Comparison of ENCODE assay signal across 23 mouse cellular contexts in the genomic region with DNA sequence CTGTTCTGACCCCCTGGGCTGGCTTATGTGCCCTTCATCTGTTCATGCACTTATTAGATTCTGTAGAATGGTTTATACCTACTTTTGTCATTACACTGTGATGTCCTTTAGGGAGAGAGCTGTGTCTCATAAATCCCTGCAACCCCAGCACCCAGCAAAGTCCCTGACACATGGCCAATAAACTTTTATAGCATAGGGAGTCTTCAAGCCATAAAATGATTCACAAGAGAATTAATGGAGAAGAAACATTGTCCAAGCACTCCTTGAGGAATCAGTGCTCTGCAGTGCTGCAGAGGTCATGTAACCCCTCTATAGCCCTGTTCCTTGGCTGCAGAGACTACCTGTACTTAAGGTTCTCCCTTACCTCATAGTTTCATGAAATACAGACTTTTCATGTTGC.
"Had no signal": no experiment of that assay in that cellular context is flagged by ENCODE, and none has a peak within 500 bp of the region (broad histone marks: within the 10 kb centered on the region; RNA-seq: fewer than 3 reads in every experiment).

No protein-coding gene starts in this region.

- ATAC-seq: intestine, postnatal 0 days; liver, embryonic 12.5 days had no signal

- H3K27me3 ChIP-seq: limb, embryonic 13.5 days; liver, embryonic 12.5 days; liver, embryonic 15.5 days; lung, embryonic 15.5 days; megakaryocyte, embryonic 14.5 days; neural tube, embryonic 13.5 days had no signal

- H3K9me3 ChIP-seq: limb, embryonic 10.5 days; limb, embryonic 13.5 days; liver, embryonic 12.5 days; liver, embryonic 15.5 days; lung, embryonic 15.5 days; megakaryocyte, embryonic 14.5 days; neural tube, embryonic 13.5 days had no signal

- H3K27ac ChIP-seq: limb, embryonic 10.5 days; limb, embryonic 13.5 days; liver, embryonic 12.5 days; liver, embryonic 15.5 days; lung, embryonic 15.5 days; neural tube, embryonic 13.5 days; stomach, postnatal 0 days had no signal

- H3K9ac ChIP-seq: limb, embryonic 13.5 days; liver, embryonic 12.5 days; liver, embryonic 15.5 days; lung, embryonic 15.5 days; neural tube, embryonic 13.5 days had no signal

- H3K36me3 ChIP-seq: limb, embryonic 10.5 days; limb, embryonic 13.5 days; liver, embryonic 12.5 days; liver, embryonic 15.5 days; lung, embryonic 15.5 days; neural tube, embryonic 13.5 days had no signal

- H3K4me1 ChIP-seq: limb, embryonic 10.5 days; limb, embryonic 13.5 days; liver, embryonic 12.5 days; liver, embryonic 15.5 days; lung, embryonic 15.5 days; megakaryocyte, embryonic 14.5 days had no signal

- H3K4me2 ChIP-seq: limb, embryonic 13.5 days; liver, embryonic 12.5 days; liver, embryonic 15.5 days; lung, embryonic 15.5 days; midbrain, embryonic 11.5 days; neural tube, embryonic 13.5 days had no signal

- H3K4me3 ChIP-seq: limb, embryonic 10.5 days; limb, embryonic 13.5 days; liver, embryonic 12.5 days; liver, embryonic 15.5 days; lung, embryonic 15.5 days; megakaryocyte, embryonic 14.5 days; neural tube, embryonic 13.5 days had no signal

- DNase-seq: kidney, adult 2 months; kidney, postnatal 25 days; liver; lung, adult 18-20 months; lung, postnatal 10 days; lung, postnatal 36 days; midbrain, embryonic 14.5 days; right cerebral cortex, adult 18-20 months; right cerebral cortex, postnatal 14 days; right cerebral cortex, postnatal 4 days; thymus, adult 2 months; thymus, postnatal 14 days; thymus, postnatal 4 days had no signal
